In the genomic region with DNA sequence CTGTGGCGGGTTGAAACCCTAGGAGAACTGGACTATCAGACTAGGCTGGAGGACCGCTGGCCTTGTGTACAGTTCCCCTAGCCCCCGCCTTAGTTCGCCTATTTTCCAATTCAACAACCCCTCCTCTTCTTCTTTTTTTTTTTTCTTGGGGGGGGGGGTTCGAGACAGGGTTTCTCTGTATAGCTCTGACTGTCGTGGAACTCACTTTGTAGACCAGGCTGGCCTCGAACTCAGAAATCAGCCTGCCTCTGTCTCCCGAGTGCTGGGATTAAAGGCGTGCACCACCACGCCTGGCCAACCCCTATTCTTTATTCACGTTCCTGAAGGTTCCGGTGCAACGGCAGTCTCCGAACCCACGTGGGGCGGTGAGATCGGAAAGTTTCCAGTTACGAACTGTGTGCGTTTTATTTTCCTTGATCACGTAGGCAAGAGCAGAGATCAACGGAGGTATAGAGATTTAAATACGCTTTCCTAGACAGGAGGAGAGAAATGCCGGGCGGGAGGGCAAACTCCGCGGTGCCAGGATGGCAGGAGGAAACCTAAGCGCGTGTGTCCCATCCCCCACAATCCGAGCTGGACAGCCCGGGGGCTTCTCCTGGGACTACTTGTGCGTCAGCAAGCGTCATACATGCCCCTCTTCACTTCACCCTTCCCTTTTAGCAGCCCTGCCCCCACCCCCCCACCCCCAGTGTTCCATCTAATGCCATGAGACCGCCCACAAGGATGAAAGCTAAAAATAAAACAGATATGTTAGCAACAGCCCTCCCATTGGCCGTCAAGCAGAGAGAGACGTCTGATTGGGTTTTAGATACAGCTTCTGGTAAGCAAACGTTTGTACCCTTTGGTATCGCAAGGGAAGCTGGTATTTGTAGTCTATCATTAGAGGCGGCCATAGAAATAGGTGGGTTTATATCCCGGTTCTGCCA, we compare ENCODE assay signal across 7 mouse cellular contexts. TPM values are rescaled to one million over a fixed set of nuclear protein-coding genes. Genes with fewer than 3 reads are reported as not detected.
A peak's percentile ranks its signal among the peaks of the same experiment; 100 is the strongest.
DNase-seq lines count a peak whose midpoint lies in the region; ATAC-seq lines count a peak whose summit lies in the region.

No protein-coding gene starts in this region.

- intact Hi-C loops in gastrocnemius, postnatal 14 days (cut with DNase I; ENCODE audit: low total_unique reads), result no loop called here
- intact Hi-C loops in left cerebral cortex, postnatal 10 days (cut with DNase I), result no loop called here

- peak; percentile 71 for DNase-seq in adipocyte (ENCODE audit: low spot score)
- peak; percentile 96 for DNase-seq in embryo, embryonic 10.5 days (ENCODE audit: low spot score)
- DNase-seq in gastrocnemius, postnatal 14 days, result peak; percentile 70
- peak; percentile 88 to 95 for DNase-seq in left cerebral cortex, postnatal 10 days (ENCODE audit: extremely low spot score in 1 of 2, low spot score in 2 of 2)
- peak; percentile 80 for DNase-seq in right cerebral cortex, postnatal 25 days

- peak; percentile 71 for ATAC-seq in inflammation-experienced regulatory T-cells, adult 6 months
- peak; percentile 56 for ATAC-seq in megakaryocyte-erythroid progenitor cell, adult 5-6 weeks (replicated peaks; ENCODE audit: low FRiP score, low TSS enrichment, poor library complexity, severe bottlenecking)

RNA-seq across cellular contexts. Expression of a gene that starts 1.0 kb away (rescaled TPM):
- 100 to 1,000 TPM in 1 of 2 experiments, 10 to 100 TPM in 1; 44.8 to 106 TPM for total RNA-seq in gastrocnemius, postnatal 14 days (2021)
- 10 to 100 TPM; 29.7 to 45.8 (median 34.0) TPM for polyA plus RNA-seq in inflammation-experienced regulatory T-cells, adult 6 months (2017; shearing (Covaris generic))
- total RNA-seq in left cerebral cortex, postnatal 10 days (2021), result 10 to 100 TPM; 25.5 to 29.9 TPM
- 22.4 and 32.1 TPM in 2 replicates for total RNA-seq in megakaryocyte-erythroid progenitor cell, adult 5-6 weeks (2014; fragmentation: Nextera tagmentation)
- 11.7 and 20.4 TPM in 2 replicates for total RNA-seq in megakaryocyte-erythroid progenitor cell, adult 5-6 weeks (2017)

RNA-seq across cellular contexts. Expression of a gene that starts 12.1 kb away (rescaled TPM):
- total RNA-seq in gastrocnemius, postnatal 14 days (2021), result 10 to 100 TPM; 40.8 to 41.2 TPM
- 100 to 1,000 TPM in 1 of 3 experiments, 10 to 100 TPM in 2; 79.6 to 117 (median 95.2) TPM for polyA plus RNA-seq in inflammation-experienced regulatory T-cells, adult 6 months (2017; shearing (Covaris generic))
- total RNA-seq in left cerebral cortex, postnatal 10 days (2021), result 10 to 100 TPM; 42.6 to 44.5 TPM
- total RNA-seq in megakaryocyte-erythroid progenitor cell, adult 5-6 weeks (2014; fragmentation: Nextera tagmentation), result 203 and 208 TPM in 2 replicates
- 131 and 142 TPM in 2 replicates for total RNA-seq in megakaryocyte-erythroid progenitor cell, adult 5-6 weeks (2017)

RNA-seq across cellular contexts. Expression of a gene that starts 12.5 kb away (rescaled TPM):
- total RNA-seq in gastrocnemius, postnatal 14 days (2021), result 1,000 to 10,000 TPM in 1 of 2 experiments, 100 to 1,000 TPM in 1; 894 to 1,160 TPM
- 100 to 1,000 TPM in 1 of 3 experiments, 10 to 100 TPM in 2; 83.2 to 115 (median 93.9) TPM for polyA plus RNA-seq in inflammation-experienced regulatory T-cells, adult 6 months (2017; shearing (Covaris generic))
- total RNA-seq in left cerebral cortex, postnatal 10 days (2021), result 100 to 1,000 TPM; 392 to 412 TPM
- total RNA-seq in megakaryocyte-erythroid progenitor cell, adult 5-6 weeks (2014; fragmentation: Nextera tagmentation), result 162 and 178 TPM in 2 replicates
- total RNA-seq in megakaryocyte-erythroid progenitor cell, adult 5-6 weeks (2017), result 171 and 185 TPM in 2 replicates

RNA-seq across cellular contexts. Expression of a gene that starts 57.4 kb away (rescaled TPM):
- total RNA-seq in gastrocnemius, postnatal 14 days (2021), result 100 to 1,000 TPM; 101 to 115 TPM
- polyA plus RNA-seq in inflammation-experienced regulatory T-cells, adult 6 months (2017; shearing (Covaris generic)), result 10 to 100 TPM in 1 of 3 experiments, 1 to 10 TPM in 2; 2.3 to 14.0 (median 8.8) TPM
- total RNA-seq in left cerebral cortex, postnatal 10 days (2021), result 100 to 1,000 TPM; 121 to 143 TPM
- 10.9 and 13.2 TPM in 2 replicates for total RNA-seq in megakaryocyte-erythroid progenitor cell, adult 5-6 weeks (2014; fragmentation: Nextera tagmentation)
- total RNA-seq in megakaryocyte-erythroid progenitor cell, adult 5-6 weeks (2017), result 12.7 and 14.4 TPM in 2 replicates

Comparison
In these comparisons a context has a peak if more than half of its experiments do, and no peak if none do; other contexts are left out.
1. Peak in every context shown above with its lines: DNase-seq and ATAC-seq.